Mouse (Mus musculus): ENCODE measurements around the gene Gm21870.
"Not testable (repeated sequence)": the region's sequence is repeated elsewhere in the genome, so short reads cannot be mapped to it uniquely, and the experiment has no call there.

Gm21870 gene

DNA sequence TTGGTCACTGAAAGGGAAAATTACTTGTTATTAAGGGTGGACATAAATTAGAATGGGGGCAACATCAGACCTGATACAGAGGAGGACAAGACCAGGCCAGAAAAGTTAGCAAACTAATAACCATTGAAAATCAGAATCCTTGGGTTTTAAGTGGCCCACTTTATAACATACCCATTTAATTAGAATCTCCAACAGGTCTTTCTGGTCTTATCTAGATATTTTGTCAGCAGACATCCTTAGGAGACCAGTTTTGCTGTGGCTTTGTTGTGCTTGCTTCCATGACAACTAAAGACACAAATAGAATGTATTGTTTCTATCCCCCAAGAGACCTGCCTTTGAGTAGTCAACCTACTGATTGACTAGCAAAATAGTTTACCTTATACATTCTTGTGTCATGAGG is at the start of gene Gm21870:
Gene Gm21870 (minus strand): TSS at position 101 of the 400 bp plus-strand sequence.
- DNase-seq (ENCODE audit: inconsistent age in 2 of 2, low spot score in 1 of 2): not testable (repeated sequence)

DNA sequence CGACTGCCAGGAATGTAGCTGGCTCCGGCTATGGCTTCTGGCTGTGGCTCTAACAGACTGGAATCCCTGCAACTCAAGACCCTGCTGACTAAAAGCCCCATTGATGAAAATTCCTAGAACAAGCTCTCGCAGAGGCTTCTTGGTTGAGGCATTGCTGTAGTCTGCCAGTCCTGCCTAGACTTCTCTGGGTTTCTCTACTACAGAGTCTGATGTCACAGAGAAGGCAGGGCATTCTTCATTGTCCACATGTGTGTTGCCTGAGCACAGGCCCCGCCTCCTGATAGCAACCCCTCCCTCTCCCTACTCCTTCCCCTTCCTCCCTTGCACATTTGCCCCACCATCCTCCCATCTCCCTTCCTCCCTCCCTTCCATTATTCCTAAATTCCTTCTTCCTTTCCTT is 30.2 kb downstream of the Gm21870 start, which contains the start of gene Btbd35f6:
Gene Btbd35f6 (minus strand): TSS at position 101 of the 400 bp plus-strand sequence.
- not testable (repeated sequence) for DNase-seq (ENCODE audit: inconsistent age in 2 of 2, low spot score in 1 of 2)
